Mouse (Mus musculus) myocyte (in vitro differentiated cells): ENCODE results near the gene Arntl.

Source experiments
- CEBPB ChIP-seq: IDR thresholded peaks from 2 replicates; pipeline ENCODE4 v1.6.1; 2011; ENCODE audit warnings: mild to moderate bottlenecking, moderate library complexity; ENCODE audit not compliant: poor library complexity, insufficient read depth, severe bottlenecking
- E2F4 ChIP-seq: IDR thresholded peaks from one replicate; pipeline ENCODE4 v1.6.1; 2011; ENCODE audit warnings: mild to moderate bottlenecking, control low read depth, moderate library complexity; ENCODE audit not compliant: insufficient read depth
- MAX ChIP-seq: IDR thresholded peaks from one replicate; pipeline ENCODE4 v1.6.1; 2011; ENCODE audit warnings: low read depth, mild to moderate bottlenecking, control low read depth
- MYOD1 ChIP-seq, 3 experiments: IDR thresholded peaks; one replicate each; pipeline ENCODE4 v1.6.1; 2011; ENCODE audit warnings: control low read depth in 2 of 3, low read depth in 2 of 3, mild to moderate bottlenecking in 2 of 3, moderate library complexity in 1 of 3; ENCODE audit not compliant: insufficient read length in 2 of 3, control insufficient read depth in 1 of 3
- MYOG ChIP-seq, 3 experiments: IDR thresholded peaks; one replicate each; pipeline ENCODE4 v1.6.1; 2011; ENCODE audit warnings: control low read depth in 2 of 3, low read depth in 2 of 3, mild to moderate bottlenecking in 2 of 3; ENCODE audit not compliant: insufficient read length in 2 of 3, control insufficient read depth in 1 of 3, insufficient read depth in 1 of 3
- POLR2A ChIP-seq: IDR thresholded peaks from one replicate; pipeline ENCODE4 v1.6.1; 2011; ENCODE audit warnings: low read depth, mild to moderate bottlenecking, control low read depth, moderate library complexity; ENCODE audit not compliant: insufficient read length
- POLR2AphosphoS2 ChIP-seq: IDR thresholded peaks from one replicate; pipeline ENCODE4 v1.6.1; 2011; ENCODE audit warnings: low read depth, control low read depth; ENCODE audit not compliant: insufficient read length
- TCF12 ChIP-seq: IDR thresholded peaks from one replicate; pipeline ENCODE4 v1.6.1; 2011; ENCODE audit warnings: mild to moderate bottlenecking, control low read depth; ENCODE audit not compliant: poor library complexity, insufficient read depth, severe bottlenecking
- TCF3 ChIP-seq: IDR thresholded peaks from one replicate; pipeline ENCODE4 v1.6.1; 2011; ENCODE audit warnings: low read depth, control low read depth; ENCODE audit not compliant: insufficient read length
- USF1 ChIP-seq: IDR thresholded peaks from one replicate; pipeline ENCODE4 v1.6.1; 2011; ENCODE audit warnings: low read depth, mild to moderate bottlenecking, control low read depth, moderate library complexity

- TF ChIP-seq POLR2A = no peak
- no peak for TF ChIP-seq USF1
- no peak for TF ChIP-seq MYOG (IDR thresholded peaks at IDR 0.05; ENCODE audit: control insufficient read depth in 1 of 3, insufficient read depth in 1 of 3, insufficient read length in 2 of 3, low read depth in 2 of 3)
- no peak for TF ChIP-seq MAX
- no peak for TF ChIP-seq E2F4
- TF ChIP-seq MYOD1 (IDR thresholded peaks at IDR 0.05; ENCODE audit: control insufficient read depth in 1 of 3, insufficient read length in 2 of 3, low read depth in 2 of 3) = no peak
- no peak for TF ChIP-seq TCF12
- TF ChIP-seq CEBPB = no peak
- no peak for TF ChIP-seq TCF3
- TF ChIP-seq POLR2AphosphoS2 = no peak
Measured at GRCm38 (mm10) chr7:113279246-113279645, 72.0 kb downstream of the Arntl start.
